Mouse (Mus musculus) adrenal gland, postnatal 14 days (tissue): Measurements from ENCODE around the gene Safb. TPM values are rescaled to one million over a fixed set of nuclear protein-coding genes. Genes with fewer than 3 reads are reported as not detected.
A peak's percentile ranks its signal among the peaks of the same experiment; 100 is the strongest.

Source experiments
- DNase-seq: peaks from one replicate; pipeline ENCODE4 v3.0.0; 2021; ENCODE audit warnings: mixed read lengths
- total RNA-seq: library from RNA; stranded (reverse); gene quantifications from 2 replicates; pipeline ENCODE4 v1.2.3, GENCODE M21; 2021

Gene Safb
- total RNA-seq, 1 experiment from 2014 or later: 104 TPM

GRCm38 (mm10) chr17:56560131-56560530, 24.5 kb upstream of the Safb start:
- no peak for DNase-seq

GRCm38 (mm10) chr17:56561866-56562265, 22.8 kb upstream of the Safb start:
- DNase-seq: peak; percentile 59

DNA sequence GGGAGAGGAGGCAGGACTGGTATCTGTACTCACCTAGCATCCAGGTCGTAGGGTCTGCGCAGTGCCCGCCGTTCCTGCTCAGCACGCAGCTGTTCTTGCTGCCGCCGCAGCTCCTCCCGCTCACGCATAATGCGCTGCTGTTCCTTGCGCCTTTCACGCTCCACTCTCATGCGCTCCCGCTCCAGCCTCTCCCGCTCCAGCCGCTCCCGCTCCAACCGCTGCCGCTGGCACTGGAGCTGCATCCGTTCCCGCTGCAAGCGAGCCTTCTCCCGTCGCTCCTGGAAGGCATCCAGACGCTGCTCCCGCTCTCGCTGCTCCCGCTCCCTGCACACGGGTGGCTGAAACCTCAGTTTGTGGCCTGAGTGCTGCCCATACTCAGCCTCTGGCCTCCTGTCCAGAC, 18.3 kb upstream of the Safb start:
- peak; percentile 35 for DNase-seq

DNA sequence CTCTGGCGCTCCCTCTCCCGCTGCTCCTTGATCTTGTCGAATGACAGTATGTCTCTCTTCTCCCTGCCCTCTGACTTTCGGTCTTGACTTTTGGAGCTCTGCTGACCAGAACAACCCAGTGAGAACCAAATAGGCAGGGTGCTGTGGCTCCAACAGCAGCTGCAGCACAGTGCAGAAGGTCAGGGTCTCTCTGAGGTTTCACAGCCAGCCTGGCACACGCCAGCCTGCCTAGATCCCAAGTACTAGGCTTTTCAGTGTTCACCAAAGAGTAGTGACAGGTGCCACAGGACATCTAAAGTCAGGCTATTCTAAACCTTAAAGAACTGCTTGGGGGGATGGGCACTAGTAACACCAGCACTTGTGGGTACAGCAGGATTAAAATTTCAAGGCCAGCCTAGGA, 17.7 kb upstream of the Safb start:
- peak; percentile 37 for DNase-seq

DNA sequence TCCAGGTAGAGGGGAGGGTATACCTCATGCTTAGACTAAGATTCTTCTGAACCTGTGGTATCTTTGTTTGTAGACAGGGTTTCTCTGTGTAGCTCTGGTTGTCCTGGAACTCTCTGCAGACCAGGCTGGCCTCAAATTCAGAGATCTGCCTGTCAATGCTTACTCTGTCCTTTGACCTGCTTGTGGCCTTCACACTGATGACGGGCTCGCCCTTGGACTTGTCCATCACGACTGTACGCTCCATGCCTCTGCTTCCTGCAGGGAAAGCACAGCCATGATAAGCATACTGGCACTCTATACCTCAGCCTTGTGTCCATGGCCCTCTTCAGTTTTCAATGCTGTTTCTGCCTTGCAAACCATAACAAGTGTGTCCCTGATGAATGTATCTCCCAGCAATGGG, 17.3 kb upstream of the Safb start:
- peak; percentile 40 for DNase-seq

DNA sequence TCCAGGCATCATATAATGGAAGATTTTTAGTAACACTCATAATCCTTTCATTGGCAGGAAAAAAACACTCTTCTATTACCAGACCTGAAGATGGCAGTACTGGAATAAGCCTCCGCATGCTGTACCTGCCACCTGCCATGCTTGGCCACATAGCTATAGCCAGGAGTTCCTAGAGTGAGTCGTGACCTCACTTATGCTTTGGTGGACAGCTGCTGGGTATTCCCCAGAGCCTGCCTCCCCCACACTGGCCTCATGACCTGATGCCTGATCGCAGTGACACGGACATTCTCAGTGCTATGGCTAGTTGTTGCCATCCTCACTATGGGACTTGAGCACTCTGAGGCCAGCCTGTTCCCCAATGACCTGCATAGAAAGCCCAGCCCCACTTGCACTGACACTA, 14.3 kb upstream of the Safb start:
- DNase-seq: no peak

GRCm38 (mm10) chr17:56572154-56572553, 12.5 kb upstream of the Safb start:
- DNase-seq: no peak

- DNase-seq: peak; percentile 4
Measured at GRCm38 (mm10) chr17:56572939-56573338, 11.7 kb upstream of the Safb start.

GRCm38 (mm10) chr17:56583071-56583470, 1.6 kb upstream of the Safb start:
- no peak for DNase-seq

GRCm38 (mm10) chr17:56583611-56584256, 891 bp upstream of the Safb start:
- DNase-seq: peak; percentile 83

DNA sequence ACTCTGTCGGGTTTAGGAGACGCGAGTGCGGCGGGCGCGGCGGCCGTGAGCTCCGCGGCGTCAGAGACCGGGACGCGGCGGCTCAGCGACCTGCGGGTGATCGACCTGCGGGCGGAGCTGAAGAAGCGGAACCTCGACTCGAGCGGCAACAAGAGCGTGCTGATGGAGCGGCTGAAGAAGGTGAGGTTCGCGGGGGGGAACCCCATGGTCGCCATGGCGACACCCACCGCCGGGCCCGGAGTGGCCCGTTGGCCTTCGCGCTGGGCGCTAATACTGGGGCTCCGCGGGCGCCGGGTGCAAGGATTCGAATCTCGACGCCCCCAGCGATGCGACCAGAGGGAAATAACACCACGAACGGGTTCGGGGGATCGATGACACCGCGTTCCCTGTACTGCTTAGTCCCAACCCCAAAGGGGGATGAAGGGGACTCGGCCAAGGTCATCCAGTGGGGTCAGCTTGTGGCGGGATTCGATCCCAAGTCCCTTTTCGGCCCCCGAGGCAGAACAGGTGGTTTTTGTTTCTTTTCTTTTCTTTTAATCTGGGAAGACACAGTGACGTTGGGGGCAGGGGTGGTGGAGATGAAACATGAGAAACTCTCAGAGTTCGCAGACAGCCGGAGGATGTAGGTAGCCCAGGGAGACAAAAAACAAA, 671 bp downstream of the Safb start:
- peak; percentile 65 for DNase-seq

DNA sequence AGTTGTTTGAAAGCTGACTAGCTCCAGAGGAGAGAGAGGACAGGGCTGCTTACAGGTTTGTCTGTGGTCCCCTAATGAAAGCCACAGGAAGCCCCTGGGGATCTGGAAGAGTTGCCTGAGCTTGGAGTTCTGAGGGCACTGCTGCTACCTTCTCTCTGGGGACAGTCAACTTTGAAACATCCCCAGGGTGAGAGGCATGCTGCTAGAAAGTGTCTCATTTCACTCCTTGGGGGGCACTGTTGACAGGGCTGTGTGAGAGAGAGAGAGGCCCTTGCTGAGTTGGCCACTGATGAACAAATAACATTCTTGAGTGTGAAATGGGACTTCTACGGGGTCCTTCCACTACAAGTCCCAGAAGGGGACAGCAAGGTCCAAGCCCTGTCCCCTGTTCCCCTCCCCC, 3.1 kb downstream of the Safb start:
- DNase-seq: no peak

DNA sequence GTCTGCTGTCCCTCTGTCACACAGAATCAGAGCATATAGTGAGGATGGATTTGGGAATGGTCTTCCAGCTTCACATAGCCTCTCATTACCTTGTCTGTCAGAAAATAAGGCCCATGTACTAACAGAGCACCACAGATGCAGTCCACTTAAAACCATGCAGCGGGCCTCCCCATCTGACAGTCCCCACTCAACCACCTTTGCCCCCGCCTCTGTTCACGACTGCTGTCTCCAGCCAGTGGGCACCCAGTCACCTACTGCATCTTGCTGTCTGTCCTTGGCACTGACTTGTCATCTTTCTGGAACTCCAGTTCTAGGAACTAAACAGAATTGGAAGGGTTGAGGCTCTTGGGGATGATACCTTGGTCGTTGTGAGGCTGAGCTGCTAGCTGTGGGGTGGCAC, 4.3 kb downstream of the Safb start:
- DNase-seq: no peak

DNA sequence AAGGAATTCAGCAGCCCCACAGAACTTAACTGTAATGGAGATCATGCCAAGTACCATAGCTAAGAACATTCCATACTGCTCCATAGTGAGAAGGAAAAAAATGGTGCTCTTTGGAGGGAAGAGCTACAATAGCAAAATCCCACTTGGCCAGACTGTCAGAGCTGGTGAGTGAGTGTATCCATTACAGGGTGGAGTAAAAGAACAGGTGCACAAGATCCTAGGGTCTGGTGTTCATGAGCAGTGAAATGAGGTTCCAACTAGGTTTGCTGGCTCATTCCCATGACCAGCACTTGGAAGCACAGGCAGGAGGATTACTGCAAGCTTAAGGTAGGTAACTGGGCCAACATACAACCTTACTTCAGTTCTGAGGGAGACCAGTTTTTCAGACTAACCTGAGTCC, 7.9 kb downstream of the Safb start:
- DNase-seq: no peak

DNA sequence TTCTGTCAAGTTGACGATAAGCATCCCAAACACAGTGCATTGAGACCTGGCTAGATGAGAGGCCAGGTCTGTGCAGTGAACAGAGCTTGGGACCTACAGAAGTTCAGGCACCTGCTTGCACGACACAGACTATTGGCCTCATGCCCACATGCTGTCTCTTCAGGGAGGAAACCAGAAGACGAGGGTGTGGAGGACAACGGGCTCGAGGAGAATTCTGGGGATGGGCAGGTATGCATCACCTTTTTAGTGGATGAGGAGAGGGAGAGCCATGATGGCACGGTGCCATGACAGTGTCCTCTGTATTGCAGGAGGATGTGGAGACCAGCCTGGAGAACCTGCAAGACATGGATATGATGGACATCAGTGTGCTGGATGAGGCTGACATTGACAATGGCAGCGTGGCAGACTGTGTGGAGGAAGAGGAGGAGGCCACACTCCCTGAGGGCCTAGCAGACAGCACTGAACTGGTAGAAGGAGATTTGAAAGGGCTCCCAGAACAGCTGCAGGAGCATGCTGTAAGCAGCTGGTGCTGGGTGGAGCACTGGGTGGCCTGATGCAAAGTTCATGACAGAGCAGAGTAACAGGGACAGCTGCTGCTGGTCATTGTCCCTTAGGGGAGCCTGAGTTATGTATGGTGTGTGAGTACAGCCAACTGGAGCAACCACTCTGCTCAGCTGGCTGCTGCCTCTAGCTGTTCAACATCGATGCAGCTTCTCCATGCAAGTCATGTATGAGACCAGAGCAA, 9.1 kb downstream of the Safb start:
- DNase-seq: no peak

DNA sequence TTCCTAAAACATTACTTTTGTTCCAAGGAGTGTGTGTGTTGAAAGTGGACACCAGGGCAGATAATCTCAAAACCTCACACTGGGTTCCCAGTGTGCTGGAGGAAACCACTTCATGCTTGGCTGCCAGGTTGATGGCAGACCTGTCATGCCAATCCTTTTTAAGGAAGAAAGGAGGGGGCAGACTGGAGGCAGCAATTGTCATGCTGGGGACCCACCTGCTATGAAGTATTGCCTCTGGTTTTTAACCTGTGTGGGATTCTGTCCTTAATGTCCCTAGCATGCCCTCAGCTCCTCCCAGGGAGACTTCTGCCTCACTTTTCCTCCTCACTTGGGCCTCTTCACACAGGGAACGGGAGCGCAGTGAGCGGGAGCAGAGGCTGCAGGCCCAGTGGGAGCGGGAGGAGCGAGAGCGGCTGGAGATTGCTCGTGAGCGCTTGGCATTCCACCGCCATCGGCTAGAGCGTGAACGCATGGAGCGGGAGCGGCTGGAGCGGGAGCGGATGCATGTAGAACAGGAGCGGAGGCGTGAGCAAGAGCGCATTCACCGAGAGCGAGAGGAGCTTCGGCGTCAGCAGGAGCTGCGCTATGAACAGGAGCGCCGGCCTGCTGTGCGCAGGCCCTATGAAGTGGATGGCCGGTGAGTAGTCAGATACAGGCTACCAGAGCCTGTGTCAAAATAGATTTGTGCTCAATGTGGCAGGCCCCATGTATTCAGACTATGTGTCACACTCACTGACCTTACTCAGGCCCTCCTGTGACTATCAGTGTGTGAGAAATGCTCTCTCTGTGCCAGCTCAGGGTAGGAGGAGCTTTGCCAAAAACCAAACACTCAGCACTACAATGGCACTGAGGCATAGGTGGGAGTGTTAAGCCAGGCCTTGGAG, 18.8 kb downstream of the Safb start:
- DNase-seq: peak; percentile 52

- DNase-seq: no peak
Measured at GRCm38 (mm10) chr17:56604070-56604380, 19.4 kb downstream of the Safb start.

DNA sequence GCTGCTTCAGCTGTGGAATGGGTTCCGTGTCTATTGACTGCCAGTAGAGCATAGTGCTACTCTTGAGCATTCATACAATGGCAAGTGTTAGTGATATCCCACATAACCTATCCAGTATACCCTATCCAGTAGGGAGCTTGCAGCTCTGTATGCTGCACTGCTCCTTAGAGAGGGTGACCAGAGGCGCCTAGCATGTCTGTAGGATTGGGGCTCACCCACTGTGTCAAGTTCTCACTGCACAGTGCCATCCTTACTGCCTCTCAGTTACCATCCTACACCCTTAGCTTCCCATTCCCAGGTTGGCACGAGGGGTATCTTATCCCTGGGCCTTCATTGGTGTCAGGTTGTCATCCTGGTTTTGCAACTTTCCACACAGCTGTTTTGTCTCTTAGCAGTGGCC, 19.8 kb downstream of the Safb start:
- DNase-seq: no peak

DNA sequence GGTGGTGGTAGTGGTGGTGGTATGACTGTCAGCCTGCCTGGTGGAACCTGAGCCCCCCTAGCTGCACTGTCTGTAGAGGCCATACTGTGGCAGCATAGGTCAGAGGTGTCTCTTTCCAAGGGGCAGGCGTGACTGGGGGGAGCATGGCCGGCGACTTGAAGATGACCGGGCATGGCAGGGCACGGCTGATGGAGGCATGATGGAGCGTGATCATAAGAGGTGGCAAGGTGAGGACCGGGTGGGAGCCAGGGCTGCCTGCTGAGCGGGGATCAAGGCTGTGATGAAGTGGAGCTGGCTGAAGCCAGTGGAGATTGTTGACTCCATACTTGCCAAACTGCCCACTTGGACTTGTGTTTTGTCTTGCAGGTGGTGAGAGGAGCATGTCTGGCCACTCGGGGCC, 20.8 kb downstream of the Safb start:
- no peak for DNase-seq

DNA sequence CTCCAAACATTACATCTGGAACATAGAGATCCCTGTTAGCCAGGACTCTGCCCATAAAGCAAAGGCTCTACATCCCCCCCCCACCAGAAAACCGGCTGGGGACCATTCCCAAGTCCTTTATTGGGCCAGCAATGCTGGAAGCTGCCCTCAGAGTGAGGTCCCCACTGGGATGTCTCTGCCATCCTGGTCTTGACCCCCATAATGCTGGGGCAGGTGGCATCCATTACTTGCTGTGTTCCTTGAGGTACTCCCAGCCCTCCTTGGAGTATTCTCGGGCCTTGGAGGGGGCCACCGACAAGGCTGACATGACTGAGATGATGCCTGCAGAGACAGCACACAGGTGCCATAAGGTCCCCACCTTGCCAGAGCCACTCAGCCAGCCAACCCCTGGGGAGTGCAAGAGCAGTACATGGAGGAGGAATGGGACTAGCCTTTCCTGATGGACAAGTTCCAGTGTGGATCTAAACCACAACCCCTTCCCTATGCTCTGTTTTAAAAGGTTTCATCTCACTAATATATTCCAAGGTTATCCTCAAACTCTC, 23.0 kb downstream of the Safb start:
- DNase-seq: no peak

- DNase-seq: no peak
Measured at GRCm38 (mm10) chr17:56608699-56609098, 24.1 kb downstream of the Safb start.

DNA sequence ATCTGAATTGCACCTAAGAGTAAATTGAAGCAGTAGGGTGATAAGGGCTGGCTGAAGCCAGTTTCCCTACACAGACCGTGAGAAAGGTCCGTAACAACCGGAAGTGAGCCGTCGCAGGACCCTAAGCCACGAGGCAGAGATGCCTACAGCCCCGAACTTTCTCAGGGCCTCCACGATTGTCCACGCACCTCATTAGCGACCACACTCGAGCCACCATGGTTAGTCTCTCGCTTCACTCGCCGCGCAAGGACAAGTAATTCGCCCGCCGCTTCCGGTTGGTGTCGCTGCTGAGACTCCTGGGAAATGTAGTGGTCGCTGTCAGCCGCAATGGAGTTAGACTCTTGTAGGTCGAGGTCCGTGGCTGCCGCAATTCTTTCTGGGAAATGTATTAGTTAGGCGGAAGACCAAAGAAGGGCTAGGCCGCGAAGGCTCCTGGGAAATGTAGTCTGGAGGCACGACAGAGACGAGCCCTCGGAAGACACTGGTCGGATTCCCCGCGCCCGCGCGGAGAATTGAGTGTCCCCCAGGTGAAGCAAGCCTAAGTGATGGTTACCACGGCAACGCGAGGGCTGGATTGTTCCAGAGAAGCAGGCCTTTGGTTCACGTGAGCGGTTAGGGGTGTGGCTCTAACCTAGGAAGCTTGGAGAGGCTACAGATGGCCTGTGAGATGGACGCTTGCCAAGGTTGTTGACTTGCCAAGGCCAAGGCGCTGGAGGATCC, 25.0 kb downstream of the Safb start, which contains the start of gene 2410015M20Rik:
Gene 2410015M20Rik (minus strand): TSS at position 320 of the 720 bp plus-strand sequence.
- DNase-seq: peak; percentile 95
